Mouse (Mus musculus) limb, embryonic 12.5 days (tissue): ENCODE measurements at regions not wholly inside any gene's neighbourhood (a gene's known extent, or its start where the extent isn't known, plus 50 kb on each side); places are given as distances from the start of the nearest gene placed in this dataset.

ENCODE experiments used
- ATAC-seq: fragments of 200-750 bp; cut with Nextera tagmentation; 2 replicates; pipeline ENCODE4 v1.8.0; 2017; ENCODE audit warnings: low read depth, moderate TSS enrichment; ENCODE audit not compliant: insufficient number of reproducible peaks, insufficient read depth, low FRiP score, low TSS enrichment
- H3K27ac ChIP-seq: fragments of 300-500 bp; sonication (generic); 2 replicates; pipeline ENCODE4 v1.5.1; 2016; ENCODE audit warnings: mild to moderate bottlenecking, moderate library complexity
- H3K27me3 ChIP-seq: fragments of 300-500 bp; sonication (generic); 2 replicates; pipeline ENCODE4 v1.6.1; 2016; ENCODE audit warnings: mild to moderate bottlenecking, moderate library complexity
- H3K36me3 ChIP-seq: fragments of 300-500 bp; sonication (generic); 2 replicates; pipeline ENCODE4 v1.6.1; 2016; ENCODE audit warnings: mild to moderate bottlenecking, moderate library complexity
- H3K4me1 ChIP-seq: fragments of 300-500 bp; sonication (generic); replicated peaks from 2 replicates; pipeline ENCODE4 v1.6.1; 2016
- H3K4me2 ChIP-seq: fragments of 300-500 bp; sonication (generic); 2 replicates; pipeline ENCODE4 v1.6.1; 2016; ENCODE audit warnings: mild to moderate bottlenecking, moderate library complexity
- H3K4me3 ChIP-seq: fragments of 300-500 bp; sonication (generic); replicated peaks from 2 replicates; pipeline ENCODE4 v1.5.1; 2016; ENCODE audit warnings: mild to moderate bottlenecking
- H3K9ac ChIP-seq: fragments of 300-500 bp; sonication (generic); replicated peaks from 2 replicates; pipeline ENCODE4 v1.6.1; 2016; ENCODE audit warnings: mild to moderate bottlenecking, moderate library complexity
- H3K9me3 ChIP-seq: fragments of 300-500 bp; sonication (generic); 2 replicates; pipeline ENCODE4 v1.6.1; 2016; ENCODE audit warnings: mild to moderate bottlenecking, moderate library complexity
- WGBS: fragments of 180-500 bp; shearing (Covaris S2); methylation state at CpG from one replicate; pipeline ENCODE4 v1.1.7; 2016; 5-methylcytosine and 5-hydroxymethylcytosine counted together

DNA sequence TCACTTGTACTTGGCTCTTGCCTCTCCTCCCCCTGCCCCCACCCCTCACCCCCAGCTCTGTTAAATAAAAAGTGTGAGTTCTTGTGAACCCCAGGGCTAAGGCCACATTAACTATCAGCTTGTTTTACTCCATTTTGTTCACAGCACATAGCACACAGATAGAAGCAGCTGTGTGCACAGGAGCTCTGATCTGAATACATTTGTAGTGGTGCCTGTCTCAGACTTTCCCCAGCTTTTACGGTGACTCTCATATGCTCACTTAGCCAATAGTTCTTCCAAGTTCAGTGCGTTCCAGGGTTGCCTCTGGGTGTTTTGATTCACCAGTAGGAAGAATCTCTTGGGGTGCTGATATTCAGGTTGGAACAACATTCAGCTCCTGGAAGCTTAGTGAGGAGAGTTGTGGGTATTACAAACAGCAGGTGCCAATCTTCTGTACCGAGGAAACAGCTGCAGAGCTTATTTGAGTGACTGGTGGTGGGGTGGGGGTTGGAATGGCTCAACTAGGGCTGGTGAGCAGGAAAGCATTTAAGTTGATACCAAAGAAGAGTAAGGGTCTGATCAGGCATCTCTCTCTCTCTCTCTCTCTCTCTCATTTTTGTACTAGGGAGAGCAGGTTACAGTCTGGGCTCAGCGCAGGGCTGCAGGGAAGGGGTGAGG, 51.7 kb upstream of the 4933402D24Rik start:
- no peak for ATAC-seq
- H3K36me3 ChIP-seq: no peaks in the 10 kb centered on the region
- WGBS: 67% methylated on average over 4 of the region's 4 CpGs
- no peak overlapping the region for H3K4me3 ChIP-seq
- peaks cover 14% of the 10 kb centered on the region for H3K4me1 ChIP-seq
- H3K27ac ChIP-seq: peak overlapping the region; percentile 51
- H3K9ac ChIP-seq: no peak overlapping the region
- no peaks in the 10 kb centered on the region for H3K9me3 ChIP-seq
- H3K4me2 ChIP-seq: no peak overlapping the region
- H3K27me3 ChIP-seq: no peaks in the 10 kb centered on the region; the same call in 1 of the 2 replicates

DNA sequence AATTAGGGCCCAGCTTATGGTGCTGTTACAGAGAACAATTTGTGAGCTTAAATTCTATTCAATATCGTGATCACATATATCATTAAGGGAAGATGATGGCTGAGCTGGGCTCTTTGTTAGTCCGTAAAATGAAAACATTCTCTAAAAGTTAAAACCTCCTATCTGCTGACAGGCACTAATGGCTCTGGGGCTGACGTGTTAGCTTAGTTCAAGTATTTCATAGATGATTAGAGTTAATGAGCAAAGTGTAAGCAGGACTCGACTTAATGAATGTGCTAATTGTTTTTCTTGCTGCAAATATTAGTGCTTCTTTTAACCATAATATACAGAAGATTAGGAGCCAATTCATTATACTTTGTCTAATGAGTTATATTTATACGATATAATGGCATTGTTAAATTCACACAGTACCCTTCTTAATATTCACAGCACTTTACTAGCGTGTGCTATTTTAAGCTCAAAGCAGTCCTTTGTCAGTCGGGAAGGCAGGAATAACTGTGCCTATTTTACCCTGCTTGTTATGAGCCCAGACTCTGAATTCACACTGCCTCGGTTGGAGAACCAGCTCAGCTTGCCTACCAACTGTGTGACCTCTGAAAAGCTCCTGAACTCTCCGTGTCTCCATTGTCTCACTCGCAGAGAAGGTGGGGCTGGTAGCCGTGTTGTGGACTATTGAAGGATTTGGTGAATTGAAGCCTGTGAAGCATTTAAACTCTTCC, 50.6 kb upstream of the 4933402D24Rik start:
- Histone ChIP-seq H3K4me2 (0 out of 2 replicates have a peak overlapping the region, but pooled peaks have one; percentile 15), H3K4me3 (no peak overlapping the region)
- no peak for ATAC-seq

More for the DNA sequence above, 50.6 kb upstream of the 4933402D24Rik start:
- Histone ChIP-seq H3K27ac (peak overlapping the region; percentile 51; the same call in 1 of the 2 replicates), H3K4me1 (peaks cover 14% of the 10 kb centered on the region), H3K27me3 (no peaks in the 10 kb centered on the region), H3K9me3 (no peaks in the 10 kb centered on the region), H3K36me3 (no peaks in the 10 kb centered on the region), H3K9ac (no peak overlapping the region)
- 46% methylated on average over 11 of the region's 11 CpGs for WGBS
